Mouse (Mus musculus) liver, embryonic 16.5 days (tissue): ENCODE measurements around the gene Far2. TPM values are rescaled to one million over a fixed set of nuclear protein-coding genes. Genes with fewer than 3 reads are reported as not detected.
"Not testable (repeated sequence)": the region's sequence is repeated elsewhere in the genome, so short reads cannot be mapped to it uniquely, and the experiment has no call there.

Source experiments
- ATAC-seq: fragments of 200-750 bp; cut with Nextera tagmentation; 2 replicates; pipeline ENCODE4 v1.8.0; 2017; ENCODE audit warnings: low read depth, mild to moderate bottlenecking, moderate number of reproducible peaks, moderate library complexity
- H3K27ac ChIP-seq: fragments of 300-500 bp; sonication (generic); 2 replicates; pipeline ENCODE4 v1.5.1; 2014; ENCODE audit warnings: mild to moderate bottlenecking, low read length
- H3K27me3 ChIP-seq: fragments of 300-500 bp; sonication (generic); 2 replicates; pipeline ENCODE4 v1.6.1; 2014; ENCODE audit warnings: low read depth, low read length, mixed read lengths; ENCODE audit not compliant: control insufficient read depth, insufficient read depth
- H3K36me3 ChIP-seq: fragments of 300-500 bp; sonication (generic); 2 replicates; pipeline ENCODE4 v1.6.1; 2014; ENCODE audit warnings: mild to moderate bottlenecking; ENCODE audit not compliant: control insufficient read depth, insufficient read depth
- H3K4me1 ChIP-seq: fragments of 300-500 bp; sonication (generic); 2 replicates; pipeline ENCODE4 v1.6.1; 2014; ENCODE audit warnings: low read depth, low read length, mixed read lengths; ENCODE audit not compliant: control insufficient read depth
- H3K4me2 ChIP-seq: fragments of 300-500 bp; sonication (generic); 2 replicates; pipeline ENCODE4 v1.6.1; 2014; ENCODE audit warnings: low read depth, low read length, mixed read lengths
- H3K4me3 ChIP-seq: fragments of 300-500 bp; sonication (generic); 2 replicates; pipeline ENCODE4 v1.5.1; 2014; ENCODE audit warnings: low read depth, mild to moderate bottlenecking, low read length
- H3K9ac ChIP-seq: fragments of 300-500 bp; sonication (generic); 2 replicates; pipeline ENCODE4 v1.6.1; 2014; ENCODE audit warnings: low read depth, low read length
- H3K9me3 ChIP-seq: fragments of 300-500 bp; sonication (generic); replicated peaks from 2 replicates; pipeline ENCODE4 v1.6.1; 2016; ENCODE audit warnings: low read length; ENCODE audit not compliant: control insufficient read depth
- WGBS: fragments of 180-500 bp; shearing (Covaris S2); extraction: QIAGEN DNeasy Blood & Tissue Kit; methylation state at CpG from one replicate; pipeline ENCODE4 v1.1.7; 2014; ENCODE audit not compliant: insufficient replicate concordance; 5-methylcytosine and 5-hydroxymethylcytosine counted together
- polyA plus RNA-seq: library from polyadenylated mRNA; unstranded; fragments of >200 nt; fragmentation: Nextera tagmentation; extraction: Ambion mirVana; gene quantifications from 2 replicates; pipeline ENCODE4 v1.2.1, GENCODE M21; 2015

Gene Far2
- polyA plus RNA-seq, 1 experiment from 2014 or later = 2.0 TPM

- H3K4me3 ChIP-seq = no peak overlapping the region
- H3K9ac ChIP-seq = no peak overlapping the region
- no peaks in the 10 kb centered on the region for H3K27me3 ChIP-seq
- no peak overlapping the region for H3K4me2 ChIP-seq
- H3K9me3 ChIP-seq = no peaks in the 10 kb centered on the region
- no peaks in the 10 kb centered on the region for H3K4me1 ChIP-seq
- 23% methylated on average over 9 of the region's 9 CpGs for WGBS
- H3K36me3 ChIP-seq = no peaks in the 10 kb centered on the region
- peak; percentile 50 for ATAC-seq
- no peak overlapping the region for H3K27ac ChIP-seq
These were observed 88.8 kb downstream of the Far2 start for GRCm38 (mm10) chr6:148135769-148136382.

- no peak overlapping the region for H3K27ac ChIP-seq
- no peak overlapping the region for H3K4me2 ChIP-seq
- no peaks in the 10 kb centered on the region for H3K27me3 ChIP-seq
- no peaks in the 10 kb centered on the region for H3K4me1 ChIP-seq
- H3K9me3 ChIP-seq = no peaks in the 10 kb centered on the region
- H3K9ac ChIP-seq = no peak overlapping the region
- H3K4me3 ChIP-seq = no peak overlapping the region
- ATAC-seq = no peak
- no peaks in the 10 kb centered on the region for H3K36me3 ChIP-seq
- 64% methylated on average over 6 of the region's 6 CpGs for WGBS
These were observed 92.4 kb downstream of the Far2 start for GRCm38 (mm10) chr6:148139288-148139995.

DNA sequence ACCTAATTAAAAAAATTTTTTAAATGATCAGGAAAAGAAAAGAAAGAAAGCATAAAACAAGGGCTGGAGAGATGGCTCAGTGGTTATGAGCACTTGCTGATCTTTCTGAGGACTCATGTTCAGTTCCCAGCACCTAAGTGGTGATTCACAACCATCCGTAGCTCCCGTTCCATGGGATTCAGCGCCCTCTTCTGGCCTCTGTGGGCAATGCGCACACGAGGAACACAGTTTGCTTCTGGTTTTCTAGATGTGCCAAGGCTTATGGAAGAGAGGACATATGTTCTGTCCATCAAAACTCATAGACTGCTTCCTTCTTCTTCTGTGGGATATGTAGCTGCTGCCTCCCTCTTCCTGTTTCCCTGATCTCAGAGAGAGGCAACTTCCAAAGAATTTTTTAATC, 94.8 kb downstream of the Far2 start:
- no peak overlapping the region for H3K4me2 ChIP-seq
- no peak overlapping the region for H3K9ac ChIP-seq
- no peak overlapping the region for H3K27ac ChIP-seq
- WGBS = 61% methylated on average over 5 of the region's 5 CpGs
- H3K9me3 ChIP-seq = no peaks in the 10 kb centered on the region
- no peak for ATAC-seq
- no peaks in the 10 kb centered on the region for H3K27me3 ChIP-seq
- H3K4me1 ChIP-seq = no peaks in the 10 kb centered on the region
- no peak overlapping the region for H3K4me3 ChIP-seq
- H3K36me3 ChIP-seq = no peaks in the 10 kb centered on the region

DNA sequence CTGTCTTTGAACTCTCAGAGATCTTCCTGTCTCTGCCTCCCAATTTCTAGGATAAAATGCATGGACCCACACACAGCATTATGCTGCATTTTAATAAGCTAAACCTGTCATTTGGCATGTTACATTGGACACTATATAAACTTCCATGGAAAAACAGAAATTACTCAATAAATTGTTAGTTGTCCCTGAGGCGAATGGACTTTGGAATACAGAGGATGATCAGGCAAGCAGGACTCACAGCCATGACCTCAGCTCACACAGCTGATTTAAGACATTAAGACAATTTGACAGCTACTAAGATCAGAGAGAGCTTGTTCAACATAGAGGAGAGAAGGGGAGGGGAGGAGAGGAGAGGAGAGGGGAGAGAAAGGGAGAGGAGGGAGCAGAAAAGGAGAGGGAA, 95.4 kb downstream of the Far2 start:
- Histone ChIP-seq H3K4me3 (no peak overlapping the region), H3K9ac (no peak overlapping the region), H3K4me1 (no peaks in the 10 kb centered on the region), H3K36me3 (no peaks in the 10 kb centered on the region), H3K9me3 (no peaks in the 10 kb centered on the region), H3K4me2 (no peak overlapping the region), H3K27me3 (no peaks in the 10 kb centered on the region), H3K27ac (no peak overlapping the region)
- no peak for ATAC-seq
- WGBS = 54% methylated on average over 1 of the region's 1 CpGs

DNA sequence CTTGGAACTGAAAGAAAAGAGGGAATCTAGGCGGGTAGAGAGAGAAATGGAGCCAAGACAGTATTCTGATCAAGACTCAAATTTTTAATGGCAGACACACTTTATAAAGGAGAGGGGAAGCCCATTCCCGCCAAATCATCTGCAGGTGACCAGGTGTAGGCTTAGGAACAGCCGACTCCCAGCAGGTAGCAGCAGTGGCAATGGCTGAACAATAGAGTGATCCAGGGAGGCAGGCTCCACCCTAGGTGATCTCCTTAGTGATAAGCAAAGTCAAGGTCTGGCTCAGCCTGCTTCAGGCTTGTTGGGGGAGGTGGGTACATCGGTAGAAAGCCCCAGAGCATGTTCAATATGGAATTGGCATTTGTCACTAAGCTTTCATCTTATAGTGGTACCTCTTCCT, 105.2 kb downstream of the Far2 start:
- H3K27ac ChIP-seq, H3K4me3 ChIP-seq, H3K27me3 ChIP-seq, H3K4me2 ChIP-seq, H3K4me1 ChIP-seq, ATAC-seq, H3K36me3 ChIP-seq, H3K9ac ChIP-seq, H3K9me3 ChIP-seq: not testable (repeated sequence)
- 51% methylated on average over 4 of the region's 4 CpGs for WGBS

DNA sequence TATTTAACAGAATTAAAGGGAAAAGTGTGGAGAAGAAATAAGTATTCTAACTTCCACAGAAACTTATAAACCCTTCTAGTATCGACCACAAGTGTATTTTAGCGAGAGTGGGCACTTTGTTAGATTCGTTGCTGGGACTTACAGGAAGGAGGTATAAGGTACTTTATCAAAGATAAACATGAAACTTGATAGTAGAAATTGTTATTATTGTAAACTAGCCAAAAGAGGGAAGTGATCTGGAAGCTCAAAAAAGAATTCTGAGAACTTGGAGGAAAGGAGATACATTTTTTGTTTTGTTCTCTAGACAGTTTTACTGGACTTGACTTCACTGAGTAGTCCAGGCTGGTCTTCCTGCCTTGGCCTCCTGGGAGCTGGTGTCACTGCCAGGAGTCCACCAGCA, 125.8 kb downstream of the Far2 start:
- WGBS = 51% methylated on average over 3 of the region's 3 CpGs
- no peak for ATAC-seq
- Histone ChIP-seq H3K27ac (no peak overlapping the region), H3K4me1 (no peaks in the 10 kb centered on the region), H3K9me3 (no peaks in the 10 kb centered on the region), H3K27me3 (no peaks in the 10 kb centered on the region), H3K4me3 (no peak overlapping the region), H3K36me3 (no peaks in the 10 kb centered on the region), H3K9ac (no peak overlapping the region), H3K4me2 (no peak overlapping the region)

- Histone ChIP-seq H3K9ac (no peak overlapping the region), H3K4me2 (no peak overlapping the region), H3K9me3 (no peaks in the 10 kb centered on the region), H3K36me3 (peaks cover 54% of the 10 kb centered on the region), H3K27ac (no peak overlapping the region), H3K4me1 (no peaks in the 10 kb centered on the region), H3K4me3 (no peak overlapping the region), H3K27me3 (no peaks in the 10 kb centered on the region)
- 60% methylated on average over 1 of the region's 1 CpGs for WGBS
- ATAC-seq = no peak
These were observed 138.6 kb downstream of the Far2 start for GRCm38 (mm10) chr6:148185694-148186093.

DNA sequence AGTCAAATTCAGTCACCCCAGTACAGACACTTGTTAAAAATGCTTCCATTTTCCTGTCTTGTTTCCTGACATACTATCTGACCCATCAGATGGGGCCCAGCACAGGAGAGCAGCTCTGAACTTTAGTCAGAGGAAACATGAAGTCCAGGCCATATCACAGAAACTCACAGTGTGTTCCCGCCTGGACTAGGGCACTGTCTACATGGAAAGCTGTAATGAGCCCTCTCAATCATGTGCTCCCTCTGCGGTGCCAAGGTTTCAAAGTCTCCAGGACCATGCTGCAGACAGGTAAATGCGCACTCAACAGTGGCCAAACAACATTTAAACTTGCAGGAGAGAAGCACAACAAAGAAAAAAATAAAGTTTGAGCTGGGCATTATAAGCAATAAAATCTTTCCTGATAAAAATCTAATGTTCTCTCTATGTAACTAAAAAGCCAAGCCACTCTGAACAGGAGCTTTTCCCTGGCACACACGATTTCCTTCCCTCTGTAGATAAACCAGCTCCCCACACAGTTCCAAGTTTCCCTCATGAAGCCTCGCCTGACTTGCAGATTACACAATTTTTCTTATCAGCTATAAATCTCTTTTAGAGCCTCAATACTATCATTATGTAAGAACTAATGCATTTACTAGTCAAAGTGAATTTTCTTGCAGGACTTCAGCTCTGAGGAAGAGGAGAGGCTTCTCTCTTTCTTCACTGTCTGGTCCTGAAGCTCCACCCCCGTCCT, 147.1 kb downstream of the Far2 start:
- 65% methylated on average over 6 of the region's 6 CpGs for WGBS
- no peak overlapping the region for H3K9ac ChIP-seq
- H3K27me3 ChIP-seq = no peaks in the 10 kb centered on the region
- H3K4me1 ChIP-seq = no peaks in the 10 kb centered on the region
- H3K4me3 ChIP-seq = no peak overlapping the region
- ATAC-seq = no peak
- H3K9me3 ChIP-seq = no peaks in the 10 kb centered on the region
- no peak overlapping the region for H3K4me2 ChIP-seq
- no peak overlapping the region for H3K27ac ChIP-seq
- H3K36me3 ChIP-seq = peaks cover 27% of the 10 kb centered on the region

DNA sequence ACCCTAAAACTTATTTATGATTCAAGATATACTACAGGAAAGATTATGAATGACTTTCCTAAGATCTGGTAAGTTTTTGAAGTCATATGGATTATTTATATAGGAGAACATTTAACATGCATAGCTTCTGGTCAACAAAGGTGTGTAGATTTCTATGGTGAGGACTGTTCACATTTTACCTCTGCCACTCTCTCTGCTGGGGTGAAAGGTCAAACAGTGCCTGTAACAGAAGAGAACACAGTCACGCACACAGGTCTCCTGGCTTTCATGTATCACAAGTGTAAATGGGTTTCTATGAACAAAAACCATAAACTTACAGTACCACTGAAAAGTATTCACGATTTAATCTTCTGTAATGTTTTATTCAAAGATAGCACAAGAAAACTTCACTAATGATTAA, 152.1 kb downstream of the Far2 start:
- peak; percentile 72 for ATAC-seq
- H3K4me1 ChIP-seq = no peaks in the 10 kb centered on the region
- 74% methylated on average over 2 of the region's 2 CpGs for WGBS
- no peak overlapping the region for H3K4me2 ChIP-seq
- no peak overlapping the region for H3K27ac ChIP-seq
- H3K36me3 ChIP-seq = peaks cover 26% of the 10 kb centered on the region
- H3K9ac ChIP-seq = no peak overlapping the region
- H3K4me3 ChIP-seq = no peak overlapping the region
- H3K27me3 ChIP-seq = no peaks in the 10 kb centered on the region
- H3K9me3 ChIP-seq = no peaks in the 10 kb centered on the region
